In the genomic region with DNA sequence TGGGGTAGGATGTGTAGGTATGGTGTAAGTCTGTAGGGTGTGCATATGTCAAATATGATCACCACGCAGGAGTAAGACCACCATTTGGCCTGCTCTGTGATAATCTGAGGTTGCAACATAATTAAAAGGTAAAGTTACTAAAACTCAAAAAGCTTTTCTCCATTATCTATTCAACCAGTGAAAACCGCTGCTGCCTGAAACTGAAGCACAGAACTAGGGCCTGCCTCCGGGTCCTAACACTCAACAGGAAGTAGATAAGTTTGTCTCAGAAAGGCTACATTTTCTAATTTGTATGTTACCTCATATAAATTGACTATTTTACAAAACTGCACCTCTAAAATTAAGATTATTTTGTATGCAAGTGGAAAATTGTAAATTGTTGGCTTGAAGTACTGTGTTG, we compare ENCODE assay signal across 22 mouse cellular contexts.
"Had no signal": no experiment of that assay in that cellular context is flagged by ENCODE, and none has a peak within 500 bp of the region (broad histone marks: within the 10 kb centered on the region; RNA-seq: fewer than 3 reads in every experiment).

No protein-coding gene starts in this region.

- ATAC-seq: liver, postnatal 0 days; lung, postnatal 0 days; midbrain, embryonic 16.5 days had no signal

- H3K4me3 ChIP-seq: liver, embryonic 15.5 days; lung, embryonic 15.5 days; megakaryocyte, embryonic 14.5 days; midbrain, embryonic 10.5 days; midbrain, embryonic 12.5 days; myocyte; neural tube, embryonic 13.5 days; neural tube, embryonic 15.5 days; stomach, embryonic 15.5 days had no signal

- H3K27me3 ChIP-seq: liver, embryonic 15.5 days; lung, embryonic 15.5 days; megakaryocyte, embryonic 14.5 days; midbrain, embryonic 12.5 days; neural tube, embryonic 13.5 days; neural tube, embryonic 15.5 days; stomach, embryonic 15.5 days had no signal

- DNase-seq: liver, postnatal 0 days; lung, adult 2 months; lung, postnatal 14 days; lung, postnatal 4 days; midbrain, embryonic 14.5 days; retina, postnatal 1 day; right cerebral cortex, adult 18-20 months; thymus, adult 2 months; thymus, postnatal 25 days; thymus, postnatal 4 days had no signal

- H3K27ac ChIP-seq: liver, embryonic 15.5 days; lung, embryonic 15.5 days; midbrain, embryonic 10.5 days; midbrain, embryonic 12.5 days; neural tube, embryonic 13.5 days; neural tube, embryonic 15.5 days; stomach, embryonic 15.5 days; stomach, postnatal 0 days had no signal

- H3K4me1 ChIP-seq: liver, embryonic 15.5 days; megakaryocyte, embryonic 14.5 days; midbrain, embryonic 10.5 days; midbrain, embryonic 12.5 days; neural tube, embryonic 13.5 days; neural tube, embryonic 15.5 days; stomach, embryonic 15.5 days had no signal
